Mouse (Mus musculus) forebrain, embryonic 11.5 days (tissue): ENCODE results near the gene Rheb. TPM values are rescaled to one million over a fixed set of nuclear protein-coding genes. Genes with fewer than 3 reads are reported as not detected.
"Not testable (repeated sequence)": the region's sequence is repeated elsewhere in the genome, so short reads cannot be mapped to it uniquely, and the experiment has no call there.

ENCODE experiments used
- ATAC-seq: fragments of 200-750 bp; cut with Nextera tagmentation; replicated peaks from 2 replicates; pipeline ENCODE4 v1.8.0; 2017; ENCODE audit warnings: moderate TSS enrichment; ENCODE audit not compliant: low FRiP score
- DNase-seq: peaks from one replicate; pipeline ENCODE4 v3.0.0-alpha.2; 2017; ENCODE audit warnings: low spot score
- H3K27ac ChIP-seq: fragments of 300-500 bp; sonication (generic); 2 replicates; pipeline ENCODE4 v1.5.1; 2014; ENCODE audit warnings: low read depth, low read length
- H3K27me3 ChIP-seq: fragments of 300-500 bp; sonication (generic); 2 replicates; pipeline ENCODE4 v1.6.1; 2014; ENCODE audit warnings: mild to moderate bottlenecking, low read length, mixed read lengths; ENCODE audit not compliant: control insufficient read depth, insufficient read depth
- H3K36me3 ChIP-seq: fragments of 300-500 bp; sonication (generic); 2 replicates; pipeline ENCODE4 v1.6.1; 2014; ENCODE audit warnings: mild to moderate bottlenecking, low read length, moderate library complexity, mixed read lengths; ENCODE audit not compliant: control insufficient read depth, insufficient read depth
- H3K4me1 ChIP-seq: fragments of 300-500 bp; sonication (generic); replicated peaks from 2 replicates; pipeline ENCODE4 v1.6.1; 2014; ENCODE audit warnings: low read length, mixed read lengths; ENCODE audit not compliant: control insufficient read depth, insufficient read depth
- H3K4me2 ChIP-seq: fragments of 300-500 bp; sonication (generic); 2 replicates; pipeline ENCODE4 v1.6.1; 2014; ENCODE audit warnings: low read depth, mild to moderate bottlenecking, low read length, moderate library complexity, mixed read lengths; ENCODE audit not compliant: severe bottlenecking
- H3K4me3 ChIP-seq: fragments of 300-500 bp; sonication (generic); 2 replicates; pipeline ENCODE4 v1.5.1; 2014; ENCODE audit warnings: low read depth, low read length
- H3K9ac ChIP-seq: fragments of 300-500 bp; sonication (generic); 2 replicates; pipeline ENCODE4 v1.6.1; 2014; ENCODE audit warnings: low read length
- H3K9me3 ChIP-seq: fragments of 300-500 bp; sonication (generic); 2 replicates; pipeline ENCODE4 v1.6.1; 2016; ENCODE audit warnings: low read length, mixed read lengths; ENCODE audit not compliant: control insufficient read depth
- WGBS: fragments of 180-500 bp; shearing (Covaris S2); extraction: QIAGEN DNeasy Blood & Tissue Kit; methylation state at CpG from one replicate; pipeline ENCODE4 v1.1.7; 2014; 5-methylcytosine and 5-hydroxymethylcytosine counted together
- polyA plus RNA-seq: library from polyadenylated mRNA; unstranded; fragments of >200 nt; fragmentation: Nextera tagmentation; extraction: Ambion mirVana; gene quantifications from 2 replicates; pipeline ENCODE4 v1.2.1, GENCODE M21; 2014

Rheb gene
- polyA plus RNA-seq, 1 experiment from 2014 or later = 202 TPM

GRCm38 (mm10) chr5:24854256-24854655 is 11.8 kb upstream of the Rheb start:
- Histone ChIP-seq H3K9me3 (no peaks in the 10 kb centered on the region), H3K4me2 (no peak overlapping the region), H3K27ac (no peak overlapping the region), H3K4me1 (no peaks in the 10 kb centered on the region), H3K4me3 (no peak overlapping the region), H3K36me3 (no peaks in the 10 kb centered on the region), H3K27me3 (no peaks in the 10 kb centered on the region), H3K9ac (no peak overlapping the region)
- 89% methylated on average over 3 of the region's 3 CpGs for WGBS
- ATAC-seq = no peak
- DNase-seq = no peak

- H3K27ac ChIP-seq, H3K9me3 ChIP-seq, H3K4me2 ChIP-seq, DNase-seq, H3K27me3 ChIP-seq, H3K36me3 ChIP-seq, H3K4me3 ChIP-seq, H3K4me1 ChIP-seq, H3K9ac ChIP-seq, ATAC-seq: not testable (repeated sequence)
- WGBS = 87% methylated on average over 14 of the region's 14 CpGs
Measured at GRCm38 (mm10) chr5:24848261-24848660, 5.8 kb upstream of the Rheb start.

GRCm38 (mm10) chr5:24843841-24844240 is 1.4 kb upstream of the Rheb start:
- H3K27me3 ChIP-seq = no peaks in the 10 kb centered on the region
- H3K4me3 ChIP-seq = no peak overlapping the region
- peaks cover 9% of the 10 kb centered on the region for H3K4me1 ChIP-seq
- H3K4me2 ChIP-seq = no peak overlapping the region
- H3K36me3 ChIP-seq = no peaks in the 10 kb centered on the region
- 91% methylated on average over 5 of the region's 5 CpGs for WGBS
- no peak overlapping the region for H3K27ac ChIP-seq
- no peak for DNase-seq
- ATAC-seq = no peak
- no peaks in the 10 kb centered on the region for H3K9me3 ChIP-seq
- no peak overlapping the region for H3K9ac ChIP-seq

- H3K9ac ChIP-seq = peak overlapping the region; percentile 68
- H3K27ac ChIP-seq = peak overlapping the region; percentile 70
- peak overlapping the region; percentile 96 for H3K4me3 ChIP-seq
- WGBS = 2% methylated on average over 21 of the region's 21 CpGs
- H3K27me3 ChIP-seq = no peaks in the 10 kb centered on the region
- ATAC-seq (peak; percentile 49), DNase-seq (no peak)
- peak overlapping the region; percentile 84 for H3K4me2 ChIP-seq
- H3K9me3 ChIP-seq = no peaks in the 10 kb centered on the region
- no peaks in the 10 kb centered on the region for H3K36me3 ChIP-seq
- peaks cover 9% of the 10 kb centered on the region for H3K4me1 ChIP-seq
Measured at GRCm38 (mm10) chr5:24843103-24843475, 665 bp upstream of the Rheb start.

GRCm38 (mm10) chr5:24841662-24842273 is 656 bp downstream of the Rheb start:
- no peaks in the 10 kb centered on the region for H3K27me3 ChIP-seq
- H3K9ac ChIP-seq = peak overlapping the region; percentile 93
- no peaks in the 10 kb centered on the region for H3K9me3 ChIP-seq
- peak; percentile 10 for ATAC-seq
- no peaks in the 10 kb centered on the region for H3K36me3 ChIP-seq
- DNase-seq = peak; percentile 82
- peaks cover 10% of the 10 kb centered on the region for H3K4me1 ChIP-seq
- under 1% methylated on average over 50 of the region's 50 CpGs for WGBS
- H3K4me2 ChIP-seq = peak overlapping the region; percentile 66
- H3K27ac ChIP-seq = peak overlapping the region; percentile 97
- H3K4me3 ChIP-seq = peak overlapping the region; percentile 96

GRCm38 (mm10) chr5:24840975-24841431 is 1.4 kb downstream of the Rheb start:
- Histone ChIP-seq H3K27ac (no peak overlapping the region), H3K36me3 (no peaks in the 10 kb centered on the region), H3K4me1 (peaks cover 10% of the 10 kb centered on the region), H3K27me3 (no peaks in the 10 kb centered on the region), H3K9ac (peak overlapping the region; percentile 93), H3K4me3 (peak overlapping the region; percentile 96), H3K4me2 (peak overlapping the region; percentile 66), H3K9me3 (no peaks in the 10 kb centered on the region)
- ATAC-seq (no peak), DNase-seq (no peak)
- WGBS = 25% methylated on average over 11 of the region's 11 CpGs

- Histone ChIP-seq H3K27ac (no peak overlapping the region), H3K9ac (no peak overlapping the region), H3K27me3 (no peaks in the 10 kb centered on the region), H3K36me3 (no peaks in the 10 kb centered on the region), H3K4me3 (no peak overlapping the region), H3K4me2 (no peak overlapping the region), H3K4me1 (0 out of 2 replicates have a peak, but pooled peaks cover 2% of the 10 kb centered on the region), H3K9me3 (no peaks in the 10 kb centered on the region)
- 76% methylated on average over 5 of the region's 5 CpGs for WGBS
- ATAC-seq = no peak
- no peak for DNase-seq
Measured at GRCm38 (mm10) chr5:24834491-24834890, 7.9 kb downstream of the Rheb start.

- no peak for DNase-seq
- H3K9ac ChIP-seq = no peak overlapping the region
- WGBS = 89% methylated on average over 3 of the region's 3 CpGs
Measured at GRCm38 (mm10) chr5:24831912-24832311, 10.5 kb downstream of the Rheb start.

GRCm38 (mm10) chr5:24828446-24828845 is 14.0 kb downstream of the Rheb start:
- Histone ChIP-seq H3K36me3 (no peaks in the 10 kb centered on the region), H3K27ac (no peak overlapping the region), H3K27me3 (no peaks in the 10 kb centered on the region), H3K9ac (no peak overlapping the region), H3K9me3 (no peaks in the 10 kb centered on the region), H3K4me2 (no peak overlapping the region), H3K4me1 (no peaks in the 10 kb centered on the region), H3K4me3 (no peak overlapping the region)
- no peak for ATAC-seq
- DNase-seq = no peak
- 89% methylated on average over 3 of the region's 3 CpGs for WGBS

More at GRCm38 (mm10) chr5:24831912-24832311, 10.5 kb downstream of the Rheb start:
- Histone ChIP-seq H3K27me3 (no peaks in the 10 kb centered on the region), H3K27ac (no peak overlapping the region), H3K4me1 (no peaks in the 10 kb centered on the region), H3K36me3 (no peaks in the 10 kb centered on the region), H3K9me3 (no peaks in the 10 kb centered on the region), H3K4me3 (no peak overlapping the region), H3K4me2 (no peak overlapping the region)
- ATAC-seq = no peak
